Mouse (Mus musculus): ENCODE measurements around the gene Eif3c. TPM values are rescaled to one million over a fixed set of nuclear protein-coding genes. Genes with fewer than 3 reads are reported as not detected.

Eif3c gene
- polyA plus RNA-seq, 1 experiment from 2014 or later: 175 TPM

- Histone ChIP-seq H3K9ac (ENCODE audit: low read length) (no peak overlapping the region), H3K27ac (ENCODE audit: low read depth, low read length) (no peak overlapping the region), H3K9me3 (ENCODE audit: control insufficient read depth, low read length) (no peaks in the 10 kb centered on the region), H3K4me1 (replicated peaks; ENCODE audit: control insufficient read depth, insufficient read depth, low read length) (no peaks in the 10 kb centered on the region), H3K4me3 (ENCODE audit: low read depth, low read length) (no peak overlapping the region), H3K27me3 (ENCODE audit: control insufficient read depth, insufficient read depth, low read length) (no peaks in the 10 kb centered on the region), H3K4me2 (ENCODE audit: low read depth, low read length, severe bottlenecking) (no peak overlapping the region), H3K36me3 (ENCODE audit: control insufficient read depth, insufficient read depth, low read length) (no peaks in the 10 kb centered on the region)
- 82% methylated on average over 3 of the region's 3 CpGs for WGBS
- DNase-seq (ENCODE audit: low spot score): no peak
- ATAC-seq (replicated peaks; ENCODE audit: low FRiP score): no peak
Measured at GRCm38 (mm10) chr7:126511287-126511686, 54.9 kb downstream of the Eif3c start.

- no peaks in the 10 kb centered on the region for H3K36me3 ChIP-seq (ENCODE audit: control insufficient read depth, insufficient read depth, low read length)
- DNase-seq (ENCODE audit: low spot score) (no peak), ATAC-seq (replicated peaks; ENCODE audit: low FRiP score) (no peak)
- peaks cover 3% of the 10 kb centered on the region; the same call in 1 of the 2 replicates for H3K4me1 ChIP-seq (replicated peaks; ENCODE audit: control insufficient read depth, insufficient read depth, low read length)
- H3K27ac ChIP-seq (ENCODE audit: low read depth, low read length): no peak overlapping the region
- H3K27me3 ChIP-seq (ENCODE audit: control insufficient read depth, insufficient read depth, low read length): no peaks in the 10 kb centered on the region
- WGBS: 91% methylated on average over 8 of the region's 8 CpGs
- H3K4me3 ChIP-seq (ENCODE audit: low read depth, low read length): no peak overlapping the region
- no peak overlapping the region for H3K4me2 ChIP-seq (ENCODE audit: low read depth, low read length, severe bottlenecking)
- H3K9ac ChIP-seq (ENCODE audit: low read length): no peak overlapping the region
- H3K9me3 ChIP-seq (ENCODE audit: control insufficient read depth, low read length): no peaks in the 10 kb centered on the region
Measured at GRCm38 (mm10) chr7:126507126-126507778, 59.0 kb downstream of the Eif3c start.

- 95% methylated on average over 2 of the region's 2 CpGs for WGBS
- DNase-seq (ENCODE audit: low spot score) (no peak), ATAC-seq (replicated peaks; ENCODE audit: low FRiP score) (no peak)
- Histone ChIP-seq H3K4me1 (replicated peaks; ENCODE audit: control insufficient read depth, insufficient read depth, low read length) (peaks cover 3% of the 10 kb centered on the region; the same call in 1 of the 2 replicates), H3K9ac (ENCODE audit: low read length) (no peak overlapping the region), H3K4me3 (ENCODE audit: low read depth, low read length) (no peak overlapping the region), H3K36me3 (ENCODE audit: control insufficient read depth, insufficient read depth, low read length) (peaks cover 9% of the 10 kb centered on the region; the same call in 1 of the 2 replicates), H3K27ac (ENCODE audit: low read depth, low read length) (no peak overlapping the region), H3K4me2 (ENCODE audit: low read depth, low read length, severe bottlenecking) (no peak overlapping the region), H3K27me3 (ENCODE audit: control insufficient read depth, insufficient read depth, low read length) (no peaks in the 10 kb centered on the region), H3K9me3 (ENCODE audit: control insufficient read depth, low read length) (no peaks in the 10 kb centered on the region)
Measured at GRCm38 (mm10) chr7:126504913-126505312, 61.3 kb downstream of the Eif3c start.

GRCm38 (mm10) chr7:126503273-126503878 is 62.8 kb downstream of the Eif3c start, which contains the start of gene Atxn2l:
Gene Atxn2l (minus strand): TSS chr7:126503437.
- whole genome bisulfite sequencing: under 1% methylated on average over 64 of the region's 72 CpGs
- H3K36me3 ChIP-seq (ENCODE audit: control insufficient read depth, insufficient read depth, low read length): peaks cover 18% of the 10 kb centered on the region; the same call in 1 of the 2 replicates
- H3K4me2 ChIP-seq (ENCODE audit: low read depth, low read length, severe bottlenecking): peak within 1 kb of the TSS; percentile 54
- no peaks in the 10 kb centered on the region for H3K9me3 ChIP-seq (ENCODE audit: control insufficient read depth, low read length)
- peaks cover 3% of the 10 kb centered on the region; the same call in 1 of the 2 replicates for H3K4me1 ChIP-seq (replicated peaks; ENCODE audit: control insufficient read depth, insufficient read depth, low read length)
- ATAC-seq (replicated peaks; ENCODE audit: low FRiP score) (peak; percentile 91), DNase-seq (ENCODE audit: low spot score) (peak; percentile 100)
- peak within 1 kb of the TSS; percentile 99 for H3K27ac ChIP-seq (ENCODE audit: low read depth, low read length)
- peak within 1 kb of the TSS; percentile 100 for H3K9ac ChIP-seq (ENCODE audit: low read length)
- no peaks in the 10 kb centered on the region for H3K27me3 ChIP-seq (ENCODE audit: control insufficient read depth, insufficient read depth, low read length)
- H3K4me3 ChIP-seq (ENCODE audit: low read depth, low read length): peak within 1 kb of the TSS; percentile 100

GRCm38 (mm10) chr7:126502751-126503150 is 63.5 kb downstream of the Eif3c start:
- peak; percentile 26 for ATAC-seq (replicated peaks; ENCODE audit: low FRiP score)
- no peak for DNase-seq (ENCODE audit: low spot score)
- H3K4me3 ChIP-seq (ENCODE audit: low read depth, low read length): peak overlapping the region; percentile 100

GRCm38 (mm10) chr7:126502023-126502741 is 64.0 kb downstream of the Eif3c start:
- H3K4me1 ChIP-seq (replicated peaks; ENCODE audit: control insufficient read depth, insufficient read depth, low read length): peaks cover 3% of the 10 kb centered on the region; the same call in 1 of the 2 replicates
- no peaks in the 10 kb centered on the region for H3K27me3 ChIP-seq (ENCODE audit: control insufficient read depth, insufficient read depth, low read length)
- WGBS: under 1% methylated on average over 50 of the region's 57 CpGs
- peak; percentile 100 for DNase-seq (ENCODE audit: low spot score)
- ATAC-seq (replicated peaks; ENCODE audit: low FRiP score): peak; percentile 86
- H3K36me3 ChIP-seq (ENCODE audit: control insufficient read depth, insufficient read depth, low read length): peaks cover 26% of the 10 kb centered on the region
- peak overlapping the region; percentile 99 for H3K27ac ChIP-seq (ENCODE audit: low read depth, low read length)
- peak overlapping the region; percentile 82 for H3K4me2 ChIP-seq (ENCODE audit: low read depth, low read length, severe bottlenecking)
- H3K4me3 ChIP-seq (ENCODE audit: low read depth, low read length): peak overlapping the region; percentile 100
- no peaks in the 10 kb centered on the region for H3K9me3 ChIP-seq (ENCODE audit: control insufficient read depth, low read length)
- peak overlapping the region; percentile 100 for H3K9ac ChIP-seq (ENCODE audit: low read length)

More at GRCm38 (mm10) chr7:126502751-126503150, 63.5 kb downstream of the Eif3c start:
- Histone ChIP-seq H3K36me3 (ENCODE audit: control insufficient read depth, insufficient read depth, low read length) (peaks cover 20% of the 10 kb centered on the region; the same call in 1 of the 2 replicates), H3K9me3 (ENCODE audit: control insufficient read depth, low read length) (no peaks in the 10 kb centered on the region), H3K27ac (ENCODE audit: low read depth, low read length) (peak overlapping the region; percentile 99), H3K4me1 (replicated peaks; ENCODE audit: control insufficient read depth, insufficient read depth, low read length) (peaks cover 3% of the 10 kb centered on the region; the same call in 1 of the 2 replicates), H3K27me3 (ENCODE audit: control insufficient read depth, insufficient read depth, low read length) (no peaks in the 10 kb centered on the region), H3K9ac (ENCODE audit: low read length) (peak overlapping the region; percentile 100), H3K4me2 (ENCODE audit: low read depth, low read length, severe bottlenecking) (peak overlapping the region; percentile 54)
- under 1% methylated on average over 40 of the region's 40 CpGs for WGBS

- ATAC-seq (replicated peaks; ENCODE audit: low FRiP score): peak; percentile 0; the same call in 1 of the 2 replicates
- H3K9me3 ChIP-seq (ENCODE audit: control insufficient read depth, low read length): no peaks in the 10 kb centered on the region
- peak overlapping the region; percentile 94 for H3K27ac ChIP-seq (ENCODE audit: low read depth, low read length)
- peaks cover 3% of the 10 kb centered on the region; the same call in 1 of the 2 replicates for H3K4me1 ChIP-seq (replicated peaks; ENCODE audit: control insufficient read depth, insufficient read depth, low read length)
- H3K4me2 ChIP-seq (ENCODE audit: low read depth, low read length, severe bottlenecking): peak overlapping the region; percentile 82
- DNase-seq (ENCODE audit: low spot score): no peak
- H3K4me3 ChIP-seq (ENCODE audit: low read depth, low read length): peak overlapping the region; percentile 100
- no peaks in the 10 kb centered on the region for H3K27me3 ChIP-seq (ENCODE audit: control insufficient read depth, insufficient read depth, low read length)
- H3K36me3 ChIP-seq (ENCODE audit: control insufficient read depth, insufficient read depth, low read length): peaks cover 31% of the 10 kb centered on the region
- 5% methylated on average over 9 of the region's 9 CpGs for WGBS
- H3K9ac ChIP-seq (ENCODE audit: low read length): peak overlapping the region; percentile 100
Measured at GRCm38 (mm10) chr7:126501684-126502022, 64.6 kb downstream of the Eif3c start.

- Histone ChIP-seq H3K36me3 (ENCODE audit: control insufficient read depth, insufficient read depth, low read length) (peaks cover 47% of the 10 kb centered on the region), H3K4me1 (replicated peaks; ENCODE audit: control insufficient read depth, insufficient read depth, low read length) (peaks cover 3% of the 10 kb centered on the region; the same call in 1 of the 2 replicates), H3K27ac (ENCODE audit: low read depth, low read length) (no peak overlapping the region), H3K4me3 (ENCODE audit: low read depth, low read length) (no peak overlapping the region), H3K4me2 (ENCODE audit: low read depth, low read length, severe bottlenecking) (no peak overlapping the region), H3K9ac (ENCODE audit: low read length) (no peak overlapping the region), H3K9me3 (ENCODE audit: control insufficient read depth, low read length) (no peaks in the 10 kb centered on the region), H3K27me3 (ENCODE audit: control insufficient read depth, insufficient read depth, low read length) (no peaks in the 10 kb centered on the region)
- 95% methylated on average over 7 of the region's 7 CpGs for WGBS
- ATAC-seq (replicated peaks; ENCODE audit: low FRiP score) (no peak), DNase-seq (ENCODE audit: low spot score) (no peak)
Measured at GRCm38 (mm10) chr7:126499416-126499815, 66.8 kb downstream of the Eif3c start.
